Mouse (Mus musculus) olfactory bulb, adult 2 months (tissue): ENCODE results near the gene Lama2. TPM values are rescaled to one million over a fixed set of nuclear protein-coding genes. Genes with fewer than 3 reads are reported as not detected.

Source experiments
- H3K27ac ChIP-seq: fragments of 200-500 bp; 2 replicates; pipeline ENCODE4 v1.5.1; 2012; ENCODE audit warnings: low read depth, low read length; ENCODE audit not compliant: insufficient read depth
- H3K4me1 ChIP-seq: fragments of 200-500 bp; 2 replicates; pipeline ENCODE4 v1.6.1; 2012; ENCODE audit warnings: low read length; ENCODE audit not compliant: control insufficient read depth, insufficient read depth
- H3K4me3 ChIP-seq: fragments of 200-500 bp; 2 replicates; pipeline ENCODE4 v1.5.1; 2012; ENCODE audit warnings: mild to moderate bottlenecking, low read depth, low read length, moderate library complexity; ENCODE audit not compliant: insufficient read depth
- CTCF ChIP-seq: fragments of 200-500 bp; IDR thresholded peaks from 2 replicates; pipeline ENCODE4 v1.5.1; 2012; ENCODE audit warnings: low read depth, mild to moderate bottlenecking, low read length, moderate library complexity; ENCODE audit not compliant: insufficient read depth
- POLR2A ChIP-seq: fragments of 200-500 bp; IDR thresholded peaks from 2 replicates; pipeline ENCODE4 v1.6.1; 2012; ENCODE audit warnings: mild to moderate bottlenecking, low read depth, low read length, moderate library complexity; ENCODE audit not compliant: insufficient read depth
- WGBS: fragments of 180-500 bp; shearing (Covaris S2); methylation state at CpG from one replicate; pipeline ENCODE4 v1.1.7; 2018; 5-methylcytosine and 5-hydroxymethylcytosine counted together
- polyA plus RNA-seq: library from polyadenylated mRNA; stranded (reverse); fragments of >200 nt; gene quantifications from 2 replicates; pipeline ENCODE4 v1.2.4, GENCODE M21; 2012; ENCODE audit warnings: low replicate concordance; ENCODE audit not compliant: missing spikeins, insufficient read depth, insufficient read length

Gene Lama2
- polyA plus RNA-seq, 1 experiment = not detected

- no peak overlapping the region for H3K4me3 ChIP-seq
- TF ChIP-seq CTCF = no peak
- TF ChIP-seq POLR2A = no peak
- no peaks in the 10 kb centered on the region for H3K4me1 ChIP-seq
- no peak overlapping the region for H3K27ac ChIP-seq
- 82% methylated on average over 5 of the region's 5 CpGs for WGBS
These were observed 205.7 kb downstream of the Lama2 start for GRCm38 (mm10) chr10:27413583-27414465.

GRCm38 (mm10) chr10:27390753-27391152 is 228.8 kb downstream of the Lama2 start:
- 90% methylated on average over 1 of the region's 1 CpGs for WGBS

GRCm38 (mm10) chr10:27387531-27387930 is 232.0 kb downstream of the Lama2 start:
- 35% methylated on average over 1 of the region's 1 CpGs for WGBS

More at GRCm38 (mm10) chr10:27390753-27391152, 228.8 kb downstream of the Lama2 start:
- no peaks in the 10 kb centered on the region for H3K4me1 ChIP-seq
- H3K4me3 ChIP-seq = no peak overlapping the region
- TF ChIP-seq POLR2A (no peak), CTCF (no peak)
- no peak overlapping the region for H3K27ac ChIP-seq

GRCm38 (mm10) chr10:27384636-27385035 is 234.9 kb downstream of the Lama2 start:
- Histone ChIP-seq H3K27ac (no peak overlapping the region), H3K4me3 (no peak overlapping the region), H3K4me1 (no peaks in the 10 kb centered on the region)
- TF ChIP-seq CTCF (no peak), POLR2A (no peak)
- 56% methylated on average over 4 of the region's 4 CpGs for WGBS

More at GRCm38 (mm10) chr10:27387531-27387930, 232.0 kb downstream of the Lama2 start:
- Histone ChIP-seq H3K27ac (no peak overlapping the region), H3K4me1 (no peaks in the 10 kb centered on the region), H3K4me3 (no peak overlapping the region)
- TF ChIP-seq CTCF = no peak
- no peak for TF ChIP-seq POLR2A

GRCm38 (mm10) chr10:27382887-27383609 is 236.5 kb downstream of the Lama2 start:
- 62% methylated on average over 2 of the region's 2 CpGs for WGBS
- no peak overlapping the region for H3K4me3 ChIP-seq
- no peak overlapping the region for H3K27ac ChIP-seq
- H3K4me1 ChIP-seq = no peaks in the 10 kb centered on the region
- TF ChIP-seq CTCF = no peak
- no peak for TF ChIP-seq POLR2A

GRCm38 (mm10) chr10:27378286-27378685 is 241.3 kb downstream of the Lama2 start:
- Histone ChIP-seq H3K4me3 (no peak overlapping the region), H3K4me1 (no peaks in the 10 kb centered on the region), H3K27ac (no peak overlapping the region)
- no peak for TF ChIP-seq POLR2A
- TF ChIP-seq CTCF = no peak
- 59% methylated on average over 1 of the region's 1 CpGs for WGBS

- TF ChIP-seq CTCF (no peak), POLR2A (no peak)
- no peak overlapping the region for H3K27ac ChIP-seq
- WGBS = 51% methylated on average over 7 of the region's 7 CpGs
- no peak overlapping the region for H3K4me3 ChIP-seq
- H3K4me1 ChIP-seq = peaks cover 2% of the 10 kb centered on the region; the same call in 1 of the 2 replicates
These were observed 275.3 kb downstream of the Lama2 start for GRCm38 (mm10) chr10:27344278-27344677.

GRCm38 (mm10) chr10:27322410-27322990 is 297.1 kb downstream of the Lama2 start:
- Histone ChIP-seq H3K4me3 (no peak overlapping the region), H3K4me1 (no peaks in the 10 kb centered on the region), H3K27ac (no peak overlapping the region)
- WGBS = 38% methylated on average over 4 of the region's 4 CpGs
- TF ChIP-seq CTCF = no peak
- TF ChIP-seq POLR2A = no peak

GRCm38 (mm10) chr10:27307444-27307843 is 312.1 kb downstream of the Lama2 start:
- WGBS = 86% methylated on average over 8 of the region's 8 CpGs
- TF ChIP-seq POLR2A = no peak
- TF ChIP-seq CTCF = no peak
- Histone ChIP-seq H3K27ac (no peak overlapping the region), H3K4me1 (no peaks in the 10 kb centered on the region), H3K4me3 (no peak overlapping the region)
